Mouse (Mus musculus) heart, postnatal 0 days (tissue): Measurements from ENCODE around the gene Rnf135. TPM values are rescaled to one million over a fixed set of nuclear protein-coding genes. Genes with fewer than 3 reads are reported as not detected.
A peak's percentile ranks its signal among the peaks of the same experiment; 100 is the strongest.

ENCODE experiments used
- ATAC-seq: fragments of 200-750 bp; cut with Nextera tagmentation; 2 replicates; pipeline ENCODE4 v1.8.0; 2017; ENCODE audit warnings: low read depth, moderate number of reproducible peaks, moderate library complexity; ENCODE audit not compliant: insufficient read depth
- DNase-seq: peaks from one replicate; pipeline ENCODE4 v3.0.0-alpha.2; 2016; ENCODE audit warnings: low spot score
- H3K27ac ChIP-seq: fragments of 300-500 bp; sonication (generic); 2 replicates; pipeline ENCODE4 v1.5.1; 2014; ENCODE audit warnings: low read depth, mild to moderate bottlenecking
- H3K27me3 ChIP-seq: fragments of 300-500 bp; sonication (generic); 2 replicates; pipeline ENCODE4 v1.6.1; 2014; ENCODE audit warnings: low read length, mixed read lengths; ENCODE audit not compliant: control insufficient read depth, insufficient read depth
- H3K36me3 ChIP-seq: fragments of 300-500 bp; sonication (generic); replicated peaks from 2 replicates; pipeline ENCODE4 v1.6.1; 2014; ENCODE audit warnings: low read length, mixed read lengths; ENCODE audit not compliant: control insufficient read depth, insufficient read depth
- H3K4me1 ChIP-seq: fragments of 300-500 bp; sonication (generic); 2 replicates; pipeline ENCODE4 v1.6.1; 2014; ENCODE audit warnings: antibody characterized with exemption; ENCODE audit not compliant: control insufficient read depth, insufficient read depth
- H3K4me2 ChIP-seq: fragments of 300-500 bp; sonication (generic); 2 replicates; pipeline ENCODE4 v1.6.1; 2014; ENCODE audit warnings: low read depth, mild to moderate bottlenecking, low read length, moderate library complexity
- H3K4me3 ChIP-seq: fragments of 300-500 bp; sonication (generic); 2 replicates; pipeline ENCODE4 v1.5.1; 2014; ENCODE audit warnings: low read depth, low read length
- H3K9ac ChIP-seq: fragments of 300-500 bp; sonication (generic); replicated peaks from 2 replicates; pipeline ENCODE4 v1.6.1; 2014; ENCODE audit warnings: low read depth, low read length, mixed read lengths
- H3K9me3 ChIP-seq: fragments of 300-500 bp; sonication (generic); replicated peaks from 2 replicates; pipeline ENCODE4 v1.6.1; 2016; ENCODE audit warnings: low read length; ENCODE audit not compliant: control insufficient read depth
- CTCF ChIP-seq: IDR thresholded peaks from 2 replicates; pipeline ENCODE4 v1.5.1; 2016; ENCODE audit warnings: antibody characterized with exemption, control low read depth, low read depth
- EP300 ChIP-seq: IDR thresholded peaks from 2 replicates; pipeline ENCODE4 v1.6.1; 2016; ENCODE audit warnings: antibody characterized with exemption, low read depth
- WGBS: fragments of 180-500 bp; shearing (Covaris S2); extraction: QIAGEN DNeasy Blood & Tissue Kit; methylation state at CpG from one replicate; pipeline ENCODE4 v1.1.7; 2014; 5-methylcytosine and 5-hydroxymethylcytosine counted together
- polyA plus RNA-seq: library from polyadenylated mRNA; unstranded; fragments of >200 nt; fragmentation: Nextera tagmentation; extraction: Ambion mirVana; gene quantifications from 2 replicates; pipeline ENCODE4 v1.2.1, GENCODE M21; 2015
- total RNA-seq: library from RNA; depleted of rRNA; stranded (reverse); fragments of >200 nt; gene quantifications from 2 replicates; pipeline ENCODE4 v1.2.3, GENCODE M21; 2014; ENCODE audit warnings: low replicate concordance

Gene Rnf135
- total and polyA plus RNA-seq, 2 experiments from 2014 or later = 10.2 to 12.9 TPM

GRCm38 (mm10) chr11:80149412-80150023, 34.1 kb upstream of the Rnf135 start:
- H3K4me1 ChIP-seq = no peaks in the 10 kb centered on the region
- H3K9ac ChIP-seq = no peak overlapping the region
- no peaks in the 10 kb centered on the region for H3K9me3 ChIP-seq
- DNase-seq = no peak
- no peak overlapping the region for H3K4me3 ChIP-seq
- no peak for TF ChIP-seq CTCF
- no peak for TF ChIP-seq EP300
- H3K4me2 ChIP-seq = no peak overlapping the region
- no peaks in the 10 kb centered on the region for H3K36me3 ChIP-seq
- no peak for ATAC-seq
- 77% methylated on average over 8 of the region's 8 CpGs for WGBS
- H3K27ac ChIP-seq = no peak overlapping the region
- H3K27me3 ChIP-seq = peaks cover 6% of the 10 kb centered on the region

GRCm38 (mm10) chr11:80150566-80150965, 33.1 kb upstream of the Rnf135 start:
- 66% methylated on average over 5 of the region's 5 CpGs for WGBS
- no peak for DNase-seq
- H3K9me3 ChIP-seq = no peaks in the 10 kb centered on the region

GRCm38 (mm10) chr11:80151541-80151940, 32.1 kb upstream of the Rnf135 start:
- H3K4me3 ChIP-seq = no peak overlapping the region
- no peak for TF ChIP-seq EP300
- no peak for TF ChIP-seq CTCF
- no peak overlapping the region for H3K4me2 ChIP-seq
- peaks cover 16% of the 10 kb centered on the region for H3K27me3 ChIP-seq
- ATAC-seq (no peak), DNase-seq (no peak)
- no peaks in the 10 kb centered on the region for H3K4me1 ChIP-seq
- no peak overlapping the region for H3K27ac ChIP-seq
- no peak overlapping the region for H3K9ac ChIP-seq
- H3K9me3 ChIP-seq = no peaks in the 10 kb centered on the region
- H3K36me3 ChIP-seq = no peaks in the 10 kb centered on the region
- 53% methylated on average over 2 of the region's 2 CpGs for whole genome bisulfite sequencing

More at GRCm38 (mm10) chr11:80150566-80150965, 33.1 kb upstream of the Rnf135 start:
- TF ChIP-seq CTCF = no peak
- no peak for TF ChIP-seq EP300
- H3K4me3 ChIP-seq = no peak overlapping the region
- no peak overlapping the region for H3K27ac ChIP-seq
- no peak overlapping the region for H3K9ac ChIP-seq
- no peaks in the 10 kb centered on the region for H3K36me3 ChIP-seq
- H3K27me3 ChIP-seq = peaks cover 11% of the 10 kb centered on the region
- no peaks in the 10 kb centered on the region for H3K4me1 ChIP-seq
- no peak overlapping the region for H3K4me2 ChIP-seq
- no peak for ATAC-seq

- Histone ChIP-seq H3K27me3 (peaks cover 16% of the 10 kb centered on the region), H3K4me3 (no peak overlapping the region), H3K36me3 (no peaks in the 10 kb centered on the region), H3K9ac (no peak overlapping the region), H3K4me1 (no peaks in the 10 kb centered on the region), H3K27ac (no peak overlapping the region), H3K4me2 (no peak overlapping the region), H3K9me3 (no peaks in the 10 kb centered on the region)
- no peak for TF ChIP-seq EP300
- no peak for TF ChIP-seq CTCF
- DNase-seq (no peak), ATAC-seq (no peak)
- 54% methylated on average over 8 of the region's 8 CpGs for WGBS
Measured at GRCm38 (mm10) chr11:80152376-80152775, 31.3 kb upstream of the Rnf135 start.

- H3K4me3 ChIP-seq = peak within 1 kb of the TSS; percentile 68
- peak within 1 kb of the TSS; percentile 9; the same call in 1 of the 2 replicates for H3K27ac ChIP-seq
- TF ChIP-seq CTCF (no peak), EP300 (no peak)
- DNase-seq (peak; percentile 69), ATAC-seq (peak; percentile 93)
- H3K9ac ChIP-seq = peak within 1 kb of the TSS; percentile 67
- H3K4me1 ChIP-seq = no peaks in the 10 kb centered on the region
- WGBS = under 1% methylated on average over 46 of the region's 47 CpGs
- H3K9me3 ChIP-seq = no peaks in the 10 kb centered on the region
- peaks cover 16% of the 10 kb centered on the region for H3K27me3 ChIP-seq
- no peaks in the 10 kb centered on the region for H3K36me3 ChIP-seq
- H3K4me2 ChIP-seq = peak within 1 kb of the TSS; percentile 82
Measured at GRCm38 (mm10) chr11:80153857-80154495, 29.7 kb upstream of the Rnf135 start, which contains the start of gene Adap2. Gene Adap2, plus strand, starts transcription at chr11:80154105.
